Mouse (Mus musculus) MEL (cell line): ENCODE results near the gene Zscan10. TPM values are rescaled to one million over a fixed set of nuclear protein-coding genes. Genes with fewer than 3 reads are reported as not detected.

Experiments
- BHLHE40 ChIP-seq: IDR thresholded peaks from 2 replicates; pipeline ENCODE4 v1.6.1; 2012; ENCODE audit warnings: low read depth, mild to moderate bottlenecking, inconsistent platforms, low read length, improper control_type of control experiment, borderline replicate concordance
- POLR2AphosphoS2 ChIP-seq: IDR thresholded peaks from 2 replicates; pipeline ENCODE4 v1.6.1; 2011; ENCODE audit warnings: low read length, improper control_type of control experiment
- RCOR1 ChIP-seq: IDR thresholded peaks from 2 replicates; pipeline ENCODE4 v1.6.1; 2012; ENCODE audit warnings: low read depth, mild to moderate bottlenecking, inconsistent platforms, low read length, improper control_type of control experiment
- SMC3 ChIP-seq: IDR thresholded peaks from 2 replicates; pipeline ENCODE4 v1.6.1; 2011; ENCODE audit warnings: low read depth, low read length, improper control_type of control experiment
- polyA plus RNA-seq, 2 experiments: library from polyadenylated mRNA; stranded (reverse) in 1 of 2; unstranded in 1 of 2; fragments of >175 nt in 1 of 2; fragments of >200 nt in 1 of 2; gene quantifications; 2 replicates each; pipeline versions ENCODE4 v1.2.1 to v1.2.4; 2012; ENCODE audit warnings: low replicate concordance in 2 of 2, low read depth in 1 of 2; ENCODE audit not compliant: insufficient read length in 2 of 2, insufficient read depth in 1 of 2, missing spikeins in 1 of 2
- total RNA-seq: library from RNA; depleted of rRNA; stranded (reverse); fragments of 300-350 nt; gene quantifications from 2 replicates; pipeline ENCODE4 v1.2.3, GENCODE M21; 2012; rRNA removed

Gene Zscan10
- total and polyA plus RNA-seq, 3 experiments, result 0.08 TPM; not detected in 2

- TF ChIP-seq BHLHE40, result no peak
- TF ChIP-seq POLR2AphosphoS2, result no peak
- peak; percentile 62 for TF ChIP-seq SMC3
- TF ChIP-seq RCOR1, result no peak
Measured at GRCm38 (mm10) chr17:23660117-23660875, 59.6 kb downstream of the Zscan10 start, which contains the start of gene Bicdl2 (continued).

Other genes starting within 250 kb of the Zscan10 start
- gene Vmn2r116, start 216.3 kb upstream of the Zscan10 start, total RNA-seq, result not detected in 2 replicates
- not detected for gene Vmn2r116, start 216.3 kb upstream of the Zscan10 start, polyA plus RNA-seq
- gene Vmn2r117, start 121.2 kb upstream of the Zscan10 start, total RNA-seq, result not detected in 2 replicates
- not detected for gene Vmn2r117, start 121.2 kb upstream of the Zscan10 start, polyA plus RNA-seq
- gene Zfp213, start 36.6 kb upstream of the Zscan10 start, total RNA-seq, result 3.4 and 3.8 TPM in 2 replicates
- 1 to 10 TPM in 1 of 2 experiments, not detected in 1; 3.0 TPM for gene Zfp213, start 36.6 kb upstream of the Zscan10 start, polyA plus RNA-seq
- 0.08 and 0.16 TPM in 2 replicates for gene Zfp13, start 1.4 kb upstream of the Zscan10 start, total RNA-seq
- gene Zfp13, start 1.4 kb upstream of the Zscan10 start, polyA plus RNA-seq, result under 1 TPM in 1 of 2 experiments, not detected in 1; 0.38 TPM
- 0.03 TPM in 1 of 2 replicates, not detected in the other for gene Mmp25, start 44.4 kb downstream of the Zscan10 start, total RNA-seq
- under 1 TPM in 1 of 2 experiments, not detected in 1; 0.01 TPM for gene Mmp25, start 44.4 kb downstream of the Zscan10 start, polyA plus RNA-seq
- gene Bicdl2, start 59.6 kb downstream of the Zscan10 start, total RNA-seq, result 0.08 TPM in 1 of 2 replicates, not detected in the other
- gene Bicdl2, start 59.6 kb downstream of the Zscan10 start, polyA plus RNA-seq, result under 1 TPM in 1 of 2 experiments, not detected in 1; 0.17 TPM
- 11.0 and 15.6 TPM in 2 replicates for gene Hcfc1r1, start 72.7 kb downstream of the Zscan10 start, total RNA-seq
- 10 to 100 TPM in 1 of 2 experiments, not detected in 1; 81.6 TPM for gene Hcfc1r1, start 72.7 kb downstream of the Zscan10 start, polyA plus RNA-seq
- gene Thoc6, start 73.0 kb downstream of the Zscan10 start, total RNA-seq, result 26.4 and 36.9 TPM in 2 replicates
- 10 to 100 TPM in 1 of 2 experiments, not detected in 1; 62.9 TPM for gene Thoc6, start 73.0 kb downstream of the Zscan10 start, polyA plus RNA-seq
- gene Tnfrsf12a, start 76.6 kb downstream of the Zscan10 start, total RNA-seq, result 15.4 and 18.8 TPM in 2 replicates
- 10 to 100 TPM in 1 of 2 experiments, not detected in 1; 14.7 TPM for gene Tnfrsf12a, start 76.6 kb downstream of the Zscan10 start, polyA plus RNA-seq
- not detected in 2 replicates for gene Cldn6, start 78.4 kb downstream of the Zscan10 start, total RNA-seq
- gene Cldn6, start 78.4 kb downstream of the Zscan10 start, polyA plus RNA-seq, result not detected
- 0.19 and 0.26 TPM in 2 replicates for gene Cldn9, start 83.2 kb downstream of the Zscan10 start, total RNA-seq
- gene Cldn9, start 83.2 kb downstream of the Zscan10 start, polyA plus RNA-seq, result under 1 TPM in 1 of 2 experiments, not detected in 1; 0.18 TPM
- gene 1520401A03Rik, start 121.9 kb downstream of the Zscan10 start, total RNA-seq, result not detected in 2 replicates
- not detected for gene 1520401A03Rik, start 121.9 kb downstream of the Zscan10 start, polyA plus RNA-seq
- gene Pkmyt1, start 125.5 kb downstream of the Zscan10 start, total RNA-seq, result 15.8 and 16.6 TPM in 2 replicates
- gene Pkmyt1, start 125.5 kb downstream of the Zscan10 start, polyA plus RNA-seq, result 10 to 100 TPM in 1 of 2 experiments, not detected in 1; 49.8 TPM
- 5.2 and 6.5 TPM in 2 replicates for gene Paqr4, start 140.0 kb downstream of the Zscan10 start, total RNA-seq
- gene Paqr4, start 140.0 kb downstream of the Zscan10 start, polyA plus RNA-seq, result 10 to 100 TPM in 1 of 2 experiments, not detected in 1; 10.7 TPM
- 0.10 TPM in 1 of 2 replicates, not detected in the other for gene Kremen2, start 145.0 kb downstream of the Zscan10 start, total RNA-seq
- gene Kremen2, start 145.0 kb downstream of the Zscan10 start, polyA plus RNA-seq, result under 1 TPM in 1 of 2 experiments, not detected in 1; 0.11 TPM
- gene Flywch1, start 170.7 kb downstream of the Zscan10 start, total RNA-seq, result 14.8 and 15.3 TPM in 2 replicates
- 10 to 100 TPM in 1 of 2 experiments, not detected in 1; 29.7 TPM for gene Flywch1, start 170.7 kb downstream of the Zscan10 start, polyA plus RNA-seq
- gene Flywch2, start 185.2 kb downstream of the Zscan10 start, total RNA-seq, result 0.62 and 0.69 TPM in 2 replicates
- gene Flywch2, start 185.2 kb downstream of the Zscan10 start, polyA plus RNA-seq, result 1 to 10 TPM in 1 of 2 experiments, not detected in 1; 6.2 TPM
- 56.2 and 68.9 TPM in 2 replicates for gene Srrm2, start 189.7 kb downstream of the Zscan10 start, total RNA-seq
- 100 to 1,000 TPM; 505 to 988 TPM for gene Srrm2, start 189.7 kb downstream of the Zscan10 start, polyA plus RNA-seq
- gene Elob, start 228.3 kb downstream of the Zscan10 start, total RNA-seq, result 453 and 486 TPM in 2 replicates
- 100 to 1,000 TPM in 1 of 2 experiments, not detected in 1; 609 TPM for gene Elob, start 228.3 kb downstream of the Zscan10 start, polyA plus RNA-seq
- gene Prss33, start 235.2 kb downstream of the Zscan10 start, total RNA-seq, result 0.08 and 0.42 TPM in 2 replicates
- gene Prss33, start 235.2 kb downstream of the Zscan10 start, polyA plus RNA-seq, result 1 to 10 TPM in 1 of 2 experiments, not detected in 1; 1.0 TPM
- not detected in 2 replicates for gene Prss32, start 243.0 kb downstream of the Zscan10 start, total RNA-seq
- gene Prss32, start 243.0 kb downstream of the Zscan10 start, polyA plus RNA-seq, result under 1 TPM in 1 of 2 experiments, not detected in 1; 0.71 TPM
- 2.6 and 3.4 TPM in 2 replicates for gene Prss41, start 243.3 kb downstream of the Zscan10 start, total RNA-seq
- 10 to 100 TPM in 1 of 2 experiments, not detected in 1; 12.8 TPM for gene Prss41, start 243.3 kb downstream of the Zscan10 start, polyA plus RNA-seq